20 mouse cellular contexts compared by ENCODE assay signal in genomic region chr2:104043624-104044478, GRCm38 (mm10). TPM values are rescaled to one million over a fixed set of nuclear protein-coding genes. Genes with fewer than 3 reads are reported as not detected.
DNase-seq lines count a peak whose midpoint lies in the region; ATAC-seq and TF ChIP-seq lines count a peak whose summit lies in the region.
"Had no signal": no experiment of that assay in that cellular context is flagged by ENCODE, and none has a peak within 500 bp of the region (broad histone marks: within the 10 kb centered on the region; RNA-seq: fewer than 3 reads in every experiment).

No protein-coding gene starts in this region.

- H3K9ac ChIP-seq in kidney, postnatal 0 days (ENCODE audit: low read depth, low read length) = no peak overlapping the region
- no peak overlapping the region for H3K9ac ChIP-seq in embryonic facial prominence, embryonic 14.5 days (ENCODE audit: low read depth, low read length)
- no peak overlapping the region for H3K9ac ChIP-seq in lung, postnatal 0 days (replicated peaks; ENCODE audit: low read depth)
- no peak overlapping the region for H3K9ac ChIP-seq in hindbrain, embryonic 11.5 days (ENCODE audit: low read depth, low read length)
- H3K9ac ChIP-seq: forebrain, postnatal 0 days; hindbrain, embryonic 13.5 days; intestine, embryonic 15.5 days; limb, embryonic 13.5 days had no signal

- no peak overlapping the region for H3K4me3 ChIP-seq in kidney, postnatal 0 days (replicated peaks; ENCODE audit: low read depth, low read length)
- H3K4me3 ChIP-seq in embryonic facial prominence, embryonic 10.5 days = no peak overlapping the region
- H3K4me3 ChIP-seq in embryonic facial prominence, embryonic 14.5 days (ENCODE audit: low read depth, low read length) = no peak overlapping the region
- H3K4me3 ChIP-seq in lung, postnatal 0 days (ENCODE audit: low read depth, low read length) = no peak overlapping the region
- H3K4me3 ChIP-seq in hindbrain, embryonic 11.5 days (ENCODE audit: low read depth, low read length) = no peak overlapping the region
- H3K4me3 ChIP-seq: hindbrain, embryonic 13.5 days; intestine, embryonic 15.5 days; limb, embryonic 13.5 days; megakaryocyte, embryonic 14.5 days had no signal

- no peak for TF ChIP-seq CTCF in kidney, postnatal 0 days (IDR thresholded peaks at IDR 0.05; ENCODE audit: low read depth)
- no peak for TF ChIP-seq CTCF in lung, postnatal 0 days (IDR thresholded peaks at IDR 0.05)

- no peaks in the 10 kb centered on the region for H3K27me3 ChIP-seq in kidney, postnatal 0 days (ENCODE audit: insufficient read depth, low read length)
- no peaks in the 10 kb centered on the region for H3K27me3 ChIP-seq in embryonic facial prominence, embryonic 10.5 days (replicated peaks; ENCODE audit: low read depth, poor library complexity, severe bottlenecking)
- H3K27me3 ChIP-seq in embryonic facial prominence, embryonic 14.5 days (replicated peaks; ENCODE audit: control insufficient read depth, insufficient read depth, low read length) = no peaks in the 10 kb centered on the region
- H3K27me3 ChIP-seq in lung, postnatal 0 days (replicated peaks; ENCODE audit: insufficient read depth, low read length) = no peaks in the 10 kb centered on the region
- H3K27me3 ChIP-seq in hindbrain, embryonic 11.5 days (ENCODE audit: control insufficient read depth, insufficient read depth, low read length) = no peaks in the 10 kb centered on the region
- H3K27me3 ChIP-seq: hindbrain, embryonic 13.5 days; intestine, embryonic 15.5 days; limb, embryonic 13.5 days; megakaryocyte, embryonic 14.5 days; Patski had no signal

- H3K4me1 ChIP-seq in kidney, postnatal 0 days (replicated peaks; ENCODE audit: insufficient read depth, low read length) = no peaks in the 10 kb centered on the region
- peaks cover 8% of the 10 kb centered on the region for H3K4me1 ChIP-seq in embryonic facial prominence, embryonic 10.5 days
- no peaks in the 10 kb centered on the region for H3K4me1 ChIP-seq in embryonic facial prominence, embryonic 14.5 days (ENCODE audit: control insufficient read depth, insufficient read depth, low read length)
- no peaks in the 10 kb centered on the region for H3K4me1 ChIP-seq in lung, postnatal 0 days (ENCODE audit: insufficient read depth, low read depth, low read length)
- no peaks in the 10 kb centered on the region for H3K4me1 ChIP-seq in hindbrain, embryonic 11.5 days (replicated peaks; ENCODE audit: control insufficient read depth, insufficient read depth, low read length)
- H3K4me1 ChIP-seq: hindbrain, embryonic 13.5 days; intestine, embryonic 15.5 days; limb, embryonic 13.5 days had no signal

- H3K36me3 ChIP-seq in kidney, postnatal 0 days (ENCODE audit: insufficient read depth, low read length) = peaks cover 19% of the 10 kb centered on the region; the same call in 1 of the 2 replicates
- peaks cover 63% of the 10 kb centered on the region for H3K36me3 ChIP-seq in embryonic facial prominence, embryonic 10.5 days (replicated peaks)
- H3K36me3 ChIP-seq in embryonic facial prominence, embryonic 14.5 days (ENCODE audit: control insufficient read depth, insufficient read depth, low read length) = peaks cover 66% of the 10 kb centered on the region
- peaks cover 9% of the 10 kb centered on the region; the same call in 1 of the 2 replicates for H3K36me3 ChIP-seq in lung, postnatal 0 days (ENCODE audit: insufficient read depth, low read length)
- H3K36me3 ChIP-seq in hindbrain, embryonic 11.5 days (ENCODE audit: control insufficient read depth, insufficient read depth, low read length) = 0 out of 2 replicates have a peak, but pooled peaks cover 5% of the 10 kb centered on the region

- no peak overlapping the region for H3K4me2 ChIP-seq in kidney, postnatal 0 days (ENCODE audit: low read length)
- no peak overlapping the region for H3K4me2 ChIP-seq in embryonic facial prominence, embryonic 14.5 days (ENCODE audit: low read depth, low read length)
- H3K4me2 ChIP-seq in lung, postnatal 0 days (replicated peaks; ENCODE audit: low read depth, low read length) = no peak overlapping the region
- no peak overlapping the region for H3K4me2 ChIP-seq in hindbrain, embryonic 11.5 days (replicated peaks; ENCODE audit: low read depth, low read length)
- H3K4me2 ChIP-seq: hindbrain, embryonic 13.5 days; intestine, embryonic 15.5 days; limb, embryonic 13.5 days had no signal

- TF ChIP-seq EP300 in lung, postnatal 0 days (IDR thresholded peaks at IDR 0.05) = no peak

- no peaks in the 10 kb centered on the region for H3K9me3 ChIP-seq in kidney, postnatal 0 days (replicated peaks; ENCODE audit: low read length)
- no peaks in the 10 kb centered on the region for H3K9me3 ChIP-seq in embryonic facial prominence, embryonic 10.5 days
- no peaks in the 10 kb centered on the region for H3K9me3 ChIP-seq in embryonic facial prominence, embryonic 14.5 days (ENCODE audit: control insufficient read depth, low read length)
- no peaks in the 10 kb centered on the region for H3K9me3 ChIP-seq in lung, postnatal 0 days (ENCODE audit: low read length)
- no peaks in the 10 kb centered on the region for H3K9me3 ChIP-seq in hindbrain, embryonic 11.5 days (ENCODE audit: control insufficient read depth, low read length)
- H3K9me3 ChIP-seq: hindbrain, embryonic 13.5 days; intestine, embryonic 15.5 days; limb, embryonic 13.5 days; megakaryocyte, embryonic 14.5 days had no signal

- 31% methylated on average over 5 of the region's 5 CpGs for WGBS in kidney, postnatal 0 days
- 40% methylated on average over 5 of the region's 5 CpGs for WGBS in embryonic facial prominence, embryonic 10.5 days
- WGBS in embryonic facial prominence, embryonic 14.5 days = 35% methylated on average over 4 of the region's 5 CpGs
- 35% methylated on average over 5 of the region's 5 CpGs for WGBS in lung, postnatal 0 days
- WGBS in hindbrain, embryonic 11.5 days = 35% methylated on average over 4 of the region's 5 CpGs

- peak; percentile 64 for DNase-seq in kidney, postnatal 0 days (ENCODE audit: low spot score)
- no peak for DNase-seq in kidney, adult 11 months
- DNase-seq in embryonic facial prominence, embryonic 10.5 days (ENCODE audit: low spot score) = peak; percentile 9
- peak; percentile 32 for DNase-seq in embryonic facial prominence, embryonic 14.5 days (ENCODE audit: low spot score)
- DNase-seq in lung, postnatal 0 days (ENCODE audit: low spot score) = peak; percentile 94
- DNase-seq in ovary, adult 18-20 months (ENCODE audit: low spot score) = no peak
- DNase-seq in cerebellum, postnatal 10 days = no peak
- no peak for DNase-seq in hindbrain, embryonic 11.5 days (ENCODE audit: low spot score)
- DNase-seq: cerebellum, postnatal 14 days; forebrain, postnatal 0 days; layer of hippocampus, adult 9-11 months; thymus, postnatal 4 days had no signal

- no peak for ATAC-seq in kidney, postnatal 0 days (replicated peaks; ENCODE audit: low FRiP score, low read depth)
- ATAC-seq in embryonic facial prominence, embryonic 14.5 days (ENCODE audit: low read depth) = no peak; the same call in 1 of the 2 replicates
- ATAC-seq in lung, postnatal 0 days = peak; percentile 97
- no peak for ATAC-seq in hindbrain, embryonic 11.5 days (ENCODE audit: low FRiP score)
- ATAC-seq: forebrain, postnatal 0 days; intestine, embryonic 15.5 days; Patski had no signal

- peak overlapping the region; percentile 47 for H3K27ac ChIP-seq in kidney, postnatal 0 days
- peak overlapping the region; percentile 63; the same call in 1 of the 2 replicates for H3K27ac ChIP-seq in embryonic facial prominence, embryonic 10.5 days (replicated peaks)
- no peak overlapping the region for H3K27ac ChIP-seq in embryonic facial prominence, embryonic 14.5 days (replicated peaks; ENCODE audit: low read depth, low read length)
- H3K27ac ChIP-seq in lung, postnatal 0 days (ENCODE audit: low read length) = no peak overlapping the region
- H3K27ac ChIP-seq in hindbrain, embryonic 11.5 days (ENCODE audit: low read depth, low read length) = no peak overlapping the region
- H3K27ac ChIP-seq: hindbrain, embryonic 13.5 days; intestine, embryonic 15.5 days; limb, embryonic 13.5 days had no signal

RNA-seq across cellular contexts. Expression of gene 4931422A03Rik, which starts 15.7 kb away (rescaled TPM):
- 1.3 and 1.4 TPM in 2 replicates for polyA plus RNA-seq in kidney, postnatal 0 days (2015; fragmentation: Nextera tagmentation; extraction: Ambion mirVana)
- polyA plus RNA-seq in embryonic facial prominence, embryonic 10.5 days (2016; fragmentation: Nextera tagmentation; extraction: Ambion mirVana) = 1.1 and 1.6 TPM in 2 replicates
- 1.3 and 2.5 TPM in 2 replicates for polyA plus RNA-seq in embryonic facial prominence, embryonic 14.5 days (2014; fragmentation: Nextera tagmentation; extraction: Ambion mirVana)
- 1.4 and 1.6 TPM in 2 replicates for polyA plus RNA-seq in lung, postnatal 0 days (2015; fragmentation: Nextera tagmentation; extraction: Ambion mirVana)
- 1.9 and 2.5 TPM in 2 replicates for polyA plus RNA-seq in hindbrain, embryonic 11.5 days (2014; fragmentation: Nextera tagmentation; extraction: Ambion mirVana)

RNA-seq across cellular contexts. Expression of gene Fbxo3, which starts 16.3 kb away (rescaled TPM):
- 49.0 and 51.5 TPM in 2 replicates for polyA plus RNA-seq in kidney, postnatal 0 days (2015; fragmentation: Nextera tagmentation; extraction: Ambion mirVana)
- 44.4 and 44.9 TPM in 2 replicates for polyA plus RNA-seq in embryonic facial prominence, embryonic 10.5 days (2016; fragmentation: Nextera tagmentation; extraction: Ambion mirVana)
- 47.3 and 50.7 TPM in 2 replicates for polyA plus RNA-seq in embryonic facial prominence, embryonic 14.5 days (2014; fragmentation: Nextera tagmentation; extraction: Ambion mirVana)
- 38.3 and 40.9 TPM in 2 replicates for polyA plus RNA-seq in lung, postnatal 0 days (2015; fragmentation: Nextera tagmentation; extraction: Ambion mirVana)
- polyA plus RNA-seq in hindbrain, embryonic 11.5 days (2014; fragmentation: Nextera tagmentation; extraction: Ambion mirVana) = 59.9 and 61.4 TPM in 2 replicates

RNA-seq across cellular contexts. Expression of gene Gm10912, which starts 21.8 kb away (rescaled TPM):
- polyA plus RNA-seq in kidney, postnatal 0 days (2015; fragmentation: Nextera tagmentation; extraction: Ambion mirVana) = not detected in 2 replicates
- not detected in 2 replicates for polyA plus RNA-seq in embryonic facial prominence, embryonic 10.5 days (2016; fragmentation: Nextera tagmentation; extraction: Ambion mirVana)
- polyA plus RNA-seq in embryonic facial prominence, embryonic 14.5 days (2014; fragmentation: Nextera tagmentation; extraction: Ambion mirVana) = not detected in 2 replicates
- polyA plus RNA-seq in lung, postnatal 0 days (2015; fragmentation: Nextera tagmentation; extraction: Ambion mirVana) = not detected in 2 replicates
- not detected in 2 replicates for polyA plus RNA-seq in hindbrain, embryonic 11.5 days (2014; fragmentation: Nextera tagmentation; extraction: Ambion mirVana)
- polyA plus RNA-seq: forebrain, postnatal 0 days; hindbrain, embryonic 13.5 days; midbrain, postnatal 0 days; neural tube, embryonic 11.5 days; Patski had no signal

RNA-seq across cellular contexts. Expression of gene Gm10799, which starts 24.5 kb away (rescaled TPM):
- not detected in 2 replicates for polyA plus RNA-seq in kidney, postnatal 0 days (2015; fragmentation: Nextera tagmentation; extraction: Ambion mirVana)
- polyA plus RNA-seq in embryonic facial prominence, embryonic 10.5 days (2016; fragmentation: Nextera tagmentation; extraction: Ambion mirVana) = not detected in 2 replicates
- not detected in 2 replicates for polyA plus RNA-seq in embryonic facial prominence, embryonic 14.5 days (2014; fragmentation: Nextera tagmentation; extraction: Ambion mirVana)
- not detected in 2 replicates for polyA plus RNA-seq in lung, postnatal 0 days (2015; fragmentation: Nextera tagmentation; extraction: Ambion mirVana)
- not detected in 2 replicates for polyA plus RNA-seq in hindbrain, embryonic 11.5 days (2014; fragmentation: Nextera tagmentation; extraction: Ambion mirVana)
- polyA plus RNA-seq: forebrain, postnatal 0 days; heart, postnatal 0 days; hindbrain, embryonic 13.5 days; intestine, embryonic 15.5 days; limb, embryonic 13.5 days; midbrain, postnatal 0 days; neural tube, embryonic 11.5 days; Patski had no signal

RNA-seq across cellular contexts. Expression of gene Cd59b, which starts 25.8 kb away (rescaled TPM):
- 10.7 and 11.6 TPM in 2 replicates for polyA plus RNA-seq in kidney, postnatal 0 days (2015; fragmentation: Nextera tagmentation; extraction: Ambion mirVana)
- polyA plus RNA-seq in embryonic facial prominence, embryonic 10.5 days (2016; fragmentation: Nextera tagmentation; extraction: Ambion mirVana) = 4.1 and 4.4 TPM in 2 replicates
- polyA plus RNA-seq in embryonic facial prominence, embryonic 14.5 days (2014; fragmentation: Nextera tagmentation; extraction: Ambion mirVana) = 5.3 and 5.5 TPM in 2 replicates
- polyA plus RNA-seq in lung, postnatal 0 days (2015; fragmentation: Nextera tagmentation; extraction: Ambion mirVana) = 3.7 and 4.2 TPM in 2 replicates
- 4.3 and 4.8 TPM in 2 replicates for polyA plus RNA-seq in hindbrain, embryonic 11.5 days (2014; fragmentation: Nextera tagmentation; extraction: Ambion mirVana)

Comparison
In these comparisons a context has a peak if more than half of its experiments do, and no peak if none do; other contexts are left out.
1. DNase-seq: peak in kidney, postnatal 0 days (single experiment), embryonic facial prominence, embryonic 10.5 days (single experiment), embryonic facial prominence, embryonic 14.5 days (single experiment) and lung, postnatal 0 days (single experiment); none in kidney, adult 11 months (single experiment), ovary, adult 18-20 months (single experiment), cerebellum, postnatal 10 days (0 of 2) and hindbrain, embryonic 11.5 days (single experiment).
2. H3K27ac ChIP-seq: peak in kidney, postnatal 0 days (single experiment) and embryonic facial prominence, embryonic 10.5 days (single experiment); none in embryonic facial prominence, embryonic 14.5 days (single experiment), lung, postnatal 0 days (single experiment) and hindbrain, embryonic 11.5 days (single experiment).